Mouse (Mus musculus): ENCODE results near the gene Olfr1420. TPM values are rescaled to one million over a fixed set of nuclear protein-coding genes. Genes with fewer than 3 reads are reported as not detected.

Olfr1420 gene
- total RNA-seq, 2 experiments from 2014 or later: not detected

Small RNA genes within 50 kb of the gene (microRNA-seq; reads per million reads assigned to microRNA genes)
- 5.5 reads per million, percentile 12 among the genes with 10 or more reads in this experiment for gene Mir6994

Other genes starting within 250 kb of the Olfr1420 start
- gene Ms4a3, start 245.7 kb upstream of the Olfr1420 start, total RNA-seq (2021): not detected
- not detected for gene Oosp2, start 226.0 kb upstream of the Olfr1420 start, total RNA-seq (2021)
- gene Oosp1, start 195.4 kb upstream of the Olfr1420 start, total RNA-seq (2021): not detected
- not detected for gene Oosp3, start 189.5 kb upstream of the Olfr1420 start, total RNA-seq (2021)
- not detected for gene Gif, start 139.0 kb upstream of the Olfr1420 start, total RNA-seq (2021)
- 10 to 100 TPM; 60.5 to 63.2 TPM for gene Mrpl16, start 116.2 kb upstream of the Olfr1420 start, total RNA-seq (2021)
- 1 to 10 TPM; 1.7 to 1.8 TPM for gene Stx3, start 67.2 kb upstream of the Olfr1420 start, total RNA-seq (2021)
- not detected for gene Olfr1417, start 47.3 kb upstream of the Olfr1420 start, total RNA-seq (2021)
- not detected for gene Olfr1418, start 25.5 kb upstream of the Olfr1420 start, total RNA-seq (2021)
- gene Olfr1419, start 11.5 kb upstream of the Olfr1420 start, total RNA-seq (2021): not detected
- 10 to 100 TPM; 23.6 to 27.3 TPM for gene Patl1, start 25.8 kb downstream of the Olfr1420 start, total RNA-seq (2021)
- 10 to 100 TPM; 53.4 to 56.3 TPM for gene Osbp, start 79.4 kb downstream of the Olfr1420 start, total RNA-seq (2021)
- gene Olfr1423, start 154.8 kb downstream of the Olfr1420 start, total RNA-seq (2021): not detected
- not detected for gene Olfr1424, start 176.1 kb downstream of the Olfr1420 start, total RNA-seq (2021)
- gene Olfr1425, start 191.2 kb downstream of the Olfr1420 start, total RNA-seq (2021): not detected
- not detected for gene Olfr1426, start 205.4 kb downstream of the Olfr1420 start, total RNA-seq (2021)
- gene Olfr1427, start 216.8 kb downstream of the Olfr1420 start, total RNA-seq (2021): not detected
- not detected for gene Olfr1428, start 229.3 kb downstream of the Olfr1420 start, total RNA-seq (2021)
- not detected for gene Olfr76, start 236.6 kb downstream of the Olfr1420 start, total RNA-seq (2021)

Data from gastrocnemius, adult 18-20 months (tissue).